Mouse (Mus musculus): ENCODE results near the gene Ssr2.

Gene Ssr2

DNA sequence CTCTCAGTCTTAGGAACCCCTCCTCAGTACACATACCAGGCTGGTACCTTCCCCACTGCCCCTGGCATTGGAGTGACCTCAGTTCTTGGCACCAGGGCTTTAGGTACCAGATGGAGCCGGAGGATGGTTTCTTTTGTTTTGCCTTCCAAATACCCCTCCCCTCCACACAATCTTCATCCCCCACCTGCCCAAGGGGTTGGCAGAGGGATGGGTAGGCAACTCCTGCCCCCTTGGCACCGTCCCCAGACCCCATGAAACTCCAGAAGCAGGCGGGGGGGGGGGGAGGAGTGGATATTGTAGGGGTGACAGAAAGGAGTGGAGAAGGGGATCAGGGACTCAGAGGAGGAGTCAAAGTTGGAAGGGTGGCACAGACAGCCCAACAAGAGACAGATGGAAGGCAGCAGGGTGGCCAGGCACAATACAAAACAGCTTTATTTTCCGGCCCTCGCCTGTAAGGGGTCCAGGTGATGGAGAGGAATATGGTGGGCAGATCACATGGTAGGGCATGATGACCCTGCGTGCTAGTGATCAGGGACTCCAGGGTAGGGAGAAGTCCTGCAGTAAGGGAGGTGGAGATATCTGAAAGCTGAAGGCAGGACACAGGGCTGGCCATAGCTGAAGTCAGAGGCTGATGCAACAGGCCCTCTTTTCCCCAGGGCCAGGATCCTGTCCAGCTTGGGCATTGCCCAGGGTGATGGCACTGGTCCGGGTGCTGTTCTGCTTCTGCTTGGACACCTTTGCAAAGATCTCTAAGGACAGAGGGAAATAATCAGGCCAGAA, 33.9 kb upstream of the Ssr2 start:
- no peak for DNase-seq (ENCODE audit: low read depth, low spot score)

GRCm38 (mm10) chr3:88542486-88542885, 33.2 kb upstream of the Ssr2 start:
- no peak for DNase-seq (ENCODE audit: low read depth, low spot score)

GRCm38 (mm10) chr3:88543174-88543573, 32.5 kb upstream of the Ssr2 start:
- no peak for DNase-seq (ENCODE audit: low read depth, low spot score)

GRCm38 (mm10) chr3:88543651-88544410, 31.8 kb upstream of the Ssr2 start:
- DNase-seq (ENCODE audit: low read depth, low spot score) = no peak

- DNase-seq (ENCODE audit: low read depth, low spot score) = no peak
Measured at GRCm38 (mm10) chr3:88544514-88544913, 31.2 kb upstream of the Ssr2 start.

- no peak for DNase-seq (ENCODE audit: low read depth, low spot score)
Measured at GRCm38 (mm10) chr3:88544955-88545591, 30.6 kb upstream of the Ssr2 start.

- DNase-seq (ENCODE audit: low read depth, low spot score) = no peak
Measured at GRCm38 (mm10) chr3:88546674-88547418, 28.8 kb upstream of the Ssr2 start.

- DNase-seq (ENCODE audit: low read depth, low spot score) = no peak
Measured at GRCm38 (mm10) chr3:88548180-88548917, 27.3 kb upstream of the Ssr2 start, which contains the start of gene Rab25. Gene Rab25 (minus strand): TSS chr3:88548300.

GRCm38 (mm10) chr3:88551586-88551985, 24.1 kb upstream of the Ssr2 start:
- no peak for DNase-seq (ENCODE audit: low read depth, low spot score)

- DNase-seq (ENCODE audit: low read depth, low spot score) = no peak
Measured at GRCm38 (mm10) chr3:88552082-88552645, 23.5 kb upstream of the Ssr2 start.

- peak; percentile 98 for DNase-seq (ENCODE audit: low read depth, low spot score)
Measured at GRCm38 (mm10) chr3:88552676-88553524, 22.8 kb upstream of the Ssr2 start, which contains the start of gene Lamtor2. Gene Lamtor2 (minus strand): TSS chr3:88553074.

DNA sequence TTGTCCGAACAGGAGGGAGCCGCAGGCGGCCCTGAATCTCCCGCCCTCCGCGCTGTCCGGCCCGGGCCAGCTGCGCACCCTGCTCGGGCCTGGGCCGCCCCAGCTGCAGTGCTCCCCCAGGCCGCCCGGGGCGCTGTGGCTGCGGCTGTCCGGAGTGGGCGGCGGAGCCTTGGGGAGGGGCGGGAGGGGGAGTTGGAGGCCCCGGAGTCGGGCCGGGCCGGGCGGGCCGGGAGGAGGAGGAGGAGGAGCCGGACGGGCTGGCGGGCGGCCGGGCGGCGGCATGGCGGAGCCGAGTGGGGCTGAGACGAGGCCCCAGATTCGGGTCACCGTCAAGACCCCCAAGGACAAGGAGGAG, 22.2 kb upstream of the Ssr2 start, which contains the start of gene Ubqln4:
Gene Ubqln4 (plus strand): TSS at position 234 of the 355 bp plus-strand sequence.
- peak; percentile 91 for DNase-seq (ENCODE audit: low read depth, low spot score)

- no peak for DNase-seq (ENCODE audit: low read depth, low spot score)
Measured at GRCm38 (mm10) chr3:88553880-88554586, 21.6 kb upstream of the Ssr2 start.

DNA sequence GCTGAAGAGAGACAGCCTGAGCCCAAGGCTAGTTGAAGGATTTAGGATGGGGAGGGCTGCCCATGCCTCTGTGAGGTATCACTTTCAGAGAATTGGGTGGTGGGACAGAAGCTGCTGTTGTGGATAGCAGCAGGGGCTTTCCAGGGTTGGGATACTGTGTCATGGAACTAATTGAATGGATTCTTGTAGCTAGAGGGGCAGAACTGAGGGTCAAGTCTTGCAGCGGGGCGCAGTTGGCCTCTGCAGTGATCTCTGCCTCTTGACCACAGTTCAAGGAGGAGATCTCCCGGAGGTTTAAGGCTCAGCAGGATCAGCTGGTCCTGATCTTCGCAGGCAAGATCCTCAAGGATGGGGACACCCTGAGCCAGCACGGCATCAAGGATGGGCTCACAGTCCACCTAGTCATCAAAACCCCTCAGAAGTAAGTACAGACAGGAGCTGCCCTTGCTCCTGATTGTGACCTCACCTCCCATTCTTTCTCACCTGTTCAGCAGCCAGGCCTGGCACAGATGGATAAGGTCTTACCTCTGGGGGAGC, 20.5 kb upstream of the Ssr2 start:
- DNase-seq (ENCODE audit: low read depth, low spot score) = no peak

DNA sequence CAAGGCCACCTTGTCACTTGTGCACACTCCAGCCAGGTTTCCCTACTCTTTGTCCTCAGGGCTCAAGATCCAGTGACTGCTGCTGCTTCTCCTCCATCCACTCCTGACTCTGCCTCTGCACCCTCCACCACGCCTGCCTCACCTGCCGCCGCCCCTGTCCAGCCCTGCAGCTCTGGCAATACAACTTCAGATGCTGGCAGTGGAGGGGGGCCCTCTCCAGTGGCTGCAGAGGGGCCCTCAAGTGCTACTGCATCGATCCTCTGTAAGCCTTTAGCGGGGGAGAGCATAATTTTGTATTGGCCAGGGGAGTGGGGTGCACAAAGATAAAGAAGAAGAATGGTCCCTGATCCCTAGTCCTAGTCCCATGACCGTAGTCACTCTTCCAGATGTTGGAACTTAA, 19.9 kb upstream of the Ssr2 start:
- no peak for DNase-seq (ENCODE audit: low read depth, low spot score)

DNA sequence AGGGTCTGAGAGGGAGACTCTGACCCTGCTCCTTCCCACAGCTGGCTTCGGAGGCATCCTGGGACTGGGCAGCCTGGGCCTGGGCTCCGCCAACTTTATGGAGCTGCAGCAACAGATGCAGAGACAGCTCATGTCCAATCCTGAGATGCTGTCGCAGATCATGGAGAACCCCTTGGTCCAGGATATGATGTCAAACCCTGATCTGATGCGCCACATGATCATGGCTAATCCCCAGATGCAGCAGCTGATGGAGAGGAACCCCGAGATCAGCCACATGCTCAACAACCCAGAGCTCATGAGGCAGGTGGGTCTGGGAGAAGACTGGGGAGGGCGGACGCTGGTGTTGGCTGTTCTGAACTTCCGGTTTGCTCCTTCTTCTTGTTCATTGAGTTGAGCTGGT, 19.1 kb upstream of the Ssr2 start:
- no peak for DNase-seq (ENCODE audit: low read depth, low spot score)

DNA sequence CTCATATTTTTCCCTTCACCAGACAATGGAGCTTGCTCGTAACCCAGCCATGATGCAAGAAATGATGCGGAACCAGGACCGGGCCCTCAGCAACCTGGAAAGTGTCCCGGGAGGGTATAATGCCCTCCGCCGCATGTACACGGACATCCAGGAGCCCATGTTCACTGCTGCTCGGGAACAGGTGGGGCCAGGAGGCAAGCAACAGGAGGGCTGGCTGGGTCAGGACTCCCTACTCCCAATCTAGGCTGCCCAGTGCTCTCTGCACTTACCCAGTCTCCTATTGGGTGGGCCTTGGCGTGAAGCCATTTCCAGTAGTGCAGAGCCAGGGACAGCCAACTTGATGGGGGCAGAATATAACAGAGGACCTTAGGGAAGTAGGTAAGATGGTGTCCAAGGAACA, 16.1 kb upstream of the Ssr2 start:
- DNase-seq (ENCODE audit: low read depth, low spot score) = no peak

GRCm38 (mm10) chr3:88561989-88562388, 13.7 kb upstream of the Ssr2 start:
- DNase-seq (ENCODE audit: low read depth, low spot score) = no peak

DNA sequence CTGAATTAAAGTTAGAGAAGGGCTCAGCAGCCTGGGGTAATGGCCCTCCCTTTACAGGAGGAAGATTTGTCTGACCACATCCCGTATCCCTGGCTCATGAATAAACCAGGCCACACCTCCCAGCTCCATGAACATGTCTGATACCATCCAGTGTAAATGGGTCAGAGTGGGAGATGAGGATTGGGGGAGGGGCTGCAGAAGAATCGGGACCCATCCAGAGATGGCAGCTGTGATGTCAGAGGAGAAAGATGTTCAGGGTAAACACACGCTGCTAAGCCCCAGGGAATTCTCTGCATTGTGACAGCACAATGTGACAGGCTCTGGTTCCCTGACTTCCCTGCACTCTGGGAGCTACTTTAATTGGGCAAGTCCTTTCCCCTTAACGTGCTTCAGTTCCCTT, 12.2 kb upstream of the Ssr2 start:
- no peak for DNase-seq (ENCODE audit: low read depth, low spot score)

Data from forelimb bud, embryonic 11.5 days (tissue).